ENCODE assay signal across 22 mouse cellular contexts in genomic region chr2:6391261-6391660, GRCm38 (mm10).
DNase-seq lines count a peak whose midpoint lies in the region; ATAC-seq lines count a peak whose summit lies in the region.
"Had no signal": no experiment of that assay in that cellular context is flagged by ENCODE, and none has a peak within 500 bp of the region (broad histone marks: within the 10 kb centered on the region; RNA-seq: fewer than 3 reads in every experiment).

No protein-coding gene starts in this region.

- no peak overlapping the region for H3K4me2 ChIP-seq in neural tube, embryonic 15.5 days
- H3K4me2 ChIP-seq in forebrain, embryonic 16.5 days (ENCODE audit: low read length): no peak overlapping the region
- H3K4me2 ChIP-seq: embryonic facial prominence, embryonic 15.5 days; heart, embryonic 13.5 days; hindbrain, embryonic 15.5 days had no signal

- WGBS in neural tube, embryonic 15.5 days: 83% methylated on average over 2 of the region's 3 CpGs
- WGBS in forebrain, embryonic 16.5 days: 78% methylated on average over 2 of the region's 3 CpGs

- ATAC-seq in neural tube, embryonic 15.5 days (ENCODE audit: low FRiP score): no peak
- ATAC-seq in forebrain, embryonic 16.5 days: no peak
- ATAC-seq: forebrain, embryonic 14.5 days; Patski had no signal

- H3K4me1 ChIP-seq in neural tube, embryonic 15.5 days: peaks cover 7% of the 10 kb centered on the region; the same call in 1 of the 2 replicates
- peaks cover 2% of the 10 kb centered on the region; the same call in 1 of the 2 replicates for H3K4me1 ChIP-seq in forebrain, embryonic 16.5 days (replicated peaks; ENCODE audit: control insufficient read depth, insufficient read depth, low read length)
- H3K4me1 ChIP-seq: hindbrain, embryonic 15.5 days had no signal

- no peaks in the 10 kb centered on the region for H3K9me3 ChIP-seq in neural tube, embryonic 15.5 days (replicated peaks)
- H3K9me3 ChIP-seq in forebrain, embryonic 16.5 days (ENCODE audit: control insufficient read depth, low read length): no peaks in the 10 kb centered on the region
- H3K9me3 ChIP-seq: embryonic facial prominence, embryonic 15.5 days; forebrain, embryonic 10.5 days; heart, embryonic 13.5 days; hindbrain, embryonic 15.5 days had no signal

- DNase-seq in thymus, postnatal 0 days (ENCODE audit: low spot score): peak; percentile 59
- no peak for DNase-seq in thymus, adult 18-20 months
- DNase-seq in CD4-positive, CD25-positive, alpha-beta regulatory T cell, adult 2 months (ENCODE audit: low read depth, low spot score): peak; percentile 60
- DNase-seq in T-cell, adult 2 months (ENCODE audit: low spot score): peak; percentile 10
- peak; percentile 40 for DNase-seq in naive thymus-derived CD4-positive, alpha-beta T cell, adult 2 months (ENCODE audit: low read depth)
- DNase-seq: adrenal gland, postnatal 10 days; cerebellum, adult 11 months; cerebellum, adult 8-10 months; cerebellum, postnatal 14 days; embryo, embryonic 11 days; gastrocnemius, postnatal 14 days; heart, postnatal 36 days had no signal

- no peak overlapping the region for H3K27ac ChIP-seq in neural tube, embryonic 15.5 days (replicated peaks)
- no peak overlapping the region for H3K27ac ChIP-seq in forebrain, embryonic 16.5 days (ENCODE audit: low read length)
- H3K27ac ChIP-seq: embryonic facial prominence, embryonic 15.5 days; forebrain, embryonic 10.5 days; heart, embryonic 13.5 days; hindbrain, embryonic 15.5 days had no signal

- no peak overlapping the region for H3K4me3 ChIP-seq in neural tube, embryonic 15.5 days (replicated peaks)
- no peak overlapping the region for H3K4me3 ChIP-seq in forebrain, embryonic 16.5 days (replicated peaks; ENCODE audit: low read length)
- H3K4me3 ChIP-seq: embryonic facial prominence, embryonic 15.5 days; erythroblast, embryonic 14.5 days; forebrain, embryonic 10.5 days; heart, embryonic 13.5 days; hindbrain, embryonic 15.5 days had no signal

- no peak overlapping the region for H3K9ac ChIP-seq in neural tube, embryonic 15.5 days (replicated peaks)
- no peak overlapping the region for H3K9ac ChIP-seq in forebrain, embryonic 16.5 days (replicated peaks; ENCODE audit: low read depth, low read length)
- H3K9ac ChIP-seq: embryonic facial prominence, embryonic 15.5 days; heart, embryonic 13.5 days; hindbrain, embryonic 15.5 days had no signal

- no peaks in the 10 kb centered on the region for H3K27me3 ChIP-seq in neural tube, embryonic 15.5 days (replicated peaks)
- no peaks in the 10 kb centered on the region for H3K27me3 ChIP-seq in forebrain, embryonic 16.5 days (replicated peaks; ENCODE audit: control insufficient read depth, insufficient read depth, low read length)
- H3K27me3 ChIP-seq: CH12.LX; embryonic facial prominence, embryonic 15.5 days; heart, embryonic 13.5 days; hindbrain, embryonic 15.5 days; Patski had no signal

- no peaks in the 10 kb centered on the region for H3K36me3 ChIP-seq in neural tube, embryonic 15.5 days
- H3K36me3 ChIP-seq in forebrain, embryonic 16.5 days (ENCODE audit: control insufficient read depth, insufficient read depth): no peaks in the 10 kb centered on the region
- H3K36me3 ChIP-seq: embryonic facial prominence, embryonic 15.5 days; hindbrain, embryonic 15.5 days had no signal

Comparison
In these comparisons a context has a peak if more than half of its experiments do, and no peak if none do; other contexts are left out.
1. DNase-seq: peak in thymus, postnatal 0 days (single experiment), CD4-positive, CD25-positive, alpha-beta regulatory T cell, adult 2 months (single experiment), T-cell, adult 2 months (single experiment) and naive thymus-derived CD4-positive, alpha-beta T cell, adult 2 months (single experiment); none in thymus, adult 18-20 months (0 of 2).